Mouse (Mus musculus) heart, embryonic 14.5 days (tissue): ENCODE data around the gene Cdc37. TPM values are rescaled to one million over a fixed set of nuclear protein-coding genes. Genes with fewer than 3 reads are reported as not detected.

Experiments
- ATAC-seq: fragments of 200-750 bp; cut with Nextera tagmentation; 2 replicates; pipeline ENCODE4 v1.8.0; 2017; ENCODE audit warnings: low read depth, moderate TSS enrichment; ENCODE audit not compliant: insufficient number of reproducible peaks, insufficient read depth, low FRiP score
- H3K27ac ChIP-seq, 2 experiments: fragments of 200-500 bp in 1 of 2; fragments of 300-500 bp in 1 of 2; sonication (generic) in 1 of 2; replicated peaks in 1 of 2; 2 replicates each; pipeline ENCODE4 v1.5.1; 2012 to 2014; ENCODE audit warnings: low read depth in 2 of 2, low read length in 2 of 2, control low read depth in 1 of 2, mild to moderate bottlenecking in 1 of 2, mixed read lengths in 1 of 2; ENCODE audit not compliant: control insufficient read depth in 1 of 2, insufficient read depth in 1 of 2
- H3K27me3 ChIP-seq: fragments of 300-500 bp; sonication (generic); 2 replicates; pipeline ENCODE4 v1.6.1; 2014; ENCODE audit warnings: mild to moderate bottlenecking, low read length, control low read depth; ENCODE audit not compliant: control insufficient read depth, insufficient read depth
- H3K36me3 ChIP-seq: fragments of 300-500 bp; sonication (generic); 2 replicates; pipeline ENCODE4 v1.6.1; 2014; ENCODE audit warnings: mild to moderate bottlenecking, control low read depth, low read length, mixed read lengths; ENCODE audit not compliant: control insufficient read depth, insufficient read depth
- H3K4me1 ChIP-seq, 2 experiments: fragments of 200-500 bp in 1 of 2; fragments of 300-500 bp in 1 of 2; sonication (generic) in 1 of 2; 2 replicates each; pipeline ENCODE4 v1.6.1; 2012 to 2014; ENCODE audit warnings: low read length in 2 of 2, control low read depth in 1 of 2, mixed read lengths in 1 of 2; ENCODE audit not compliant: control insufficient read depth in 2 of 2, insufficient read depth in 2 of 2
- H3K4me2 ChIP-seq: fragments of 300-500 bp; sonication (generic); 2 replicates; pipeline ENCODE4 v1.6.1; 2014; ENCODE audit warnings: mild to moderate bottlenecking, low read length
- H3K4me3 ChIP-seq, 2 experiments: fragments of 200-500 bp in 1 of 2; fragments of 300-500 bp in 1 of 2; sonication (generic) in 1 of 2; 2 replicates each; pipeline ENCODE4 v1.5.1; 2012 to 2014; ENCODE audit warnings: low read length in 2 of 2, mild to moderate bottlenecking in 2 of 2, control low read depth in 1 of 2, low read depth in 1 of 2, moderate library complexity in 1 of 2; ENCODE audit not compliant: control insufficient read depth in 1 of 2, insufficient read depth in 1 of 2
- H3K9ac ChIP-seq: fragments of 300-500 bp; sonication (generic); 2 replicates; pipeline ENCODE4 v1.6.1; 2014; ENCODE audit warnings: mild to moderate bottlenecking, low read length
- H3K9me3 ChIP-seq: fragments of 300-500 bp; sonication (generic); 2 replicates; pipeline ENCODE4 v1.6.1; 2016; ENCODE audit warnings: low read length, control low read depth; ENCODE audit not compliant: control insufficient read depth
- WGBS: fragments of 180-500 bp; shearing (Covaris S2); extraction: QIAGEN DNeasy Blood & Tissue Kit; methylation state at CpG from one replicate; pipeline ENCODE4 v1.1.7; 2014; 5-methylcytosine and 5-hydroxymethylcytosine counted together
- polyA plus RNA-seq: library from polyadenylated mRNA; unstranded; fragments of >200 nt; fragmentation: Nextera tagmentation; extraction: Ambion mirVana; gene quantifications from 2 replicates; pipeline ENCODE4 v1.2.1, GENCODE M21; 2014

Cdc37 gene
- polyA plus RNA-seq, 1 experiment from 2014 or later = 212 TPM

GRCm38 (mm10) chr9:21167140-21168097 lies 17.6 kb upstream of the Cdc37 start:
- Histone ChIP-seq H3K27ac (peak overlapping the region; percentile 92 to 94), H3K36me3 (no peaks in the 10 kb centered on the region), H3K4me1 (peaks cover 32 to 54% of the 10 kb centered on the region in 2 experiments), H3K9me3 (no peaks in the 10 kb centered on the region), H3K4me2 (peak overlapping the region; percentile 98), H3K9ac (peak overlapping the region; percentile 79), H3K4me3 (peak overlapping the region; percentile 42 to 61), H3K27me3 (peaks cover 40% of the 10 kb centered on the region)
- 40% methylated on average over 10 of the region's 10 CpGs for WGBS
- no peak for ATAC-seq

DNA sequence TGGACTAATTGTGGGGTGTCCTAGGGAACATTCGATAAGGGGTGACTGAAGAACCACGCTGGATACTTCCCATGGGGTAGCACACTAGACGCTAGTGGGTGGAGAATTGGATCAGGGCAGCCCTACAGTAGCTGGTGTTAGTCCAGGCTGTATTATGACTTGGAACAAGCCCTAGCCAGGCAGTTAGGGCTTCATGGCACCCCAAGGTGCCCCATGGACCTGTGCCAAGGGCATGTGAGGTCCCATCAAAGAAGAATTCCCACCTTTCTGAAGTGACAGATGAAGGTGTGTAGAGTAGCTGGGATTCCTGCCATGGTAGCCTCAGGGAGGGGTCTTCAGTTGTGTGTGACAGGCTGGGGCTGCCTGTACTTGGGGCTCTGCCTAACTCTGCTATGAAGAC lies 16.7 kb upstream of the Cdc37 start:
- 21% methylated on average over 3 of the region's 3 CpGs for WGBS
- no peak for ATAC-seq
- H3K27ac ChIP-seq = peak overlapping the region in 1 of 2 experiments; percentile 92; a peak in 1 of 4 replicates

GRCm38 (mm10) chr9:21165952-21166451 lies 16.2 kb upstream of the Cdc37 start:
- ATAC-seq = no peak
- Histone ChIP-seq H3K4me2 (peak overlapping the region; percentile 98), H3K9ac (peak overlapping the region; percentile 79), H3K9me3 (no peaks in the 10 kb centered on the region), H3K4me3 (peak overlapping the region; percentile 61 to 69), H3K4me1 (peaks cover 33 to 52% of the 10 kb centered on the region in 2 experiments), H3K27me3 (peaks cover 42% of the 10 kb centered on the region), H3K36me3 (no peaks in the 10 kb centered on the region), H3K27ac (no peak overlapping the region; a peak in 1 of 4 replicates)
- 2% methylated on average over 47 of the region's 47 CpGs for WGBS

More for the DNA sequence above, 16.7 kb upstream of the Cdc37 start:
- Histone ChIP-seq H3K27me3 (peaks cover 42% of the 10 kb centered on the region), H3K36me3 (no peaks in the 10 kb centered on the region), H3K4me1 (peaks cover 32 to 52% of the 10 kb centered on the region in 2 experiments), H3K9ac (peak overlapping the region; percentile 79; the same call in 1 of the 2 replicates), H3K9me3 (no peaks in the 10 kb centered on the region), H3K4me3 (peak overlapping the region; percentile 61 to 69), H3K4me2 (peak overlapping the region; percentile 98)

DNA sequence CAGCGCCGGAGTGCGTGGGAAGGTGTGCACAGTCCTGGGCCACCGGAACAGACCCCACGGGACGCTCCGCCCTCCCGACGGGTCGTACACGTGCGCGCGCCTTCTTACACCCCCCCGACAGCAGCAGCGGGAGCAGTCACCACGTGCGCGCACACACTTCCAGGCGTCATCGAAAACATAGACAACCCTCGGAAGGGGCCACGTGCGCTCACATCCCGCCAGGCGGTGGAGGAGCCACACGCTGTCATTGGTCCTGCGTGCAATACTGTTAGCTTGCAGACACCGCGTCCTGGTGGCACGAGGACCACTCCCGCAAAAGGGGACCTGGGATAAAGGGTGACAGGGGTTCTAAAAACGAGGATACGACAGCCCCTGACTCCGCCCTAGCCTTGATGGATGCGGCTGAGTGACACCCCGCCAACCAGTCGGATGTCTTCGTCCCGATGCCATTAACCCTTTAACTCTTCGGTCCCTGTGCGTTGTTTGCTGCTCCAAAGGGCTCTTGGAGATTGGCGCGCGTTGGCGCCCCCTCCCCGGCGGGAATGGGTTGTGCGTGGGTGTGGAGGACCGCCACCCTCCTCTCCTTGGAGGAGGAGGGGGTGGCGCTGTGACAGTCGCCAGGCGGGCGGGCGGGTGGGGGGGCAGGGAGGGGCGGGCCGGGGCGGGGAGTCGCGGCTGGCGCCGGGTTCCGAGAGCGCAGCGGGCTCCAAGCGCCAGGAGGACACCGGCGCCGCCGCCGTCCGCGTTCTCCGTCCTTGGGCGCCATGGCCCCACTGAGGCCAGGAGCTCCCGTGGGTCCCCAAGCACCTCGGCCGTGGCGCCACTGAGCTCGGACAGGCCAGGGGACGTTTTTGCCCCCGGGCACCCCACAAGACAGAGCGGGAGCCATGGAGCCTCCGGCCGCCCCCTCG lies 15.5 kb upstream of the Cdc37 start, which contains the start of gene Pde4a:
Gene Pde4a (plus strand): TSS at position 674 of the 911 bp plus-strand sequence.
- H3K36me3 ChIP-seq = no peaks in the 10 kb centered on the region
- H3K27me3 ChIP-seq = peaks cover 42% of the 10 kb centered on the region
- H3K4me1 ChIP-seq = peaks cover 33 to 52% of the 10 kb centered on the region in 2 experiments
- WGBS = under 1% methylated on average over 83 of the region's 86 CpGs
- no peak for ATAC-seq
- H3K9me3 ChIP-seq = no peaks in the 10 kb centered on the region
- H3K9ac ChIP-seq = peak within 1 kb of the TSS; percentile 79
- H3K4me2 ChIP-seq = peak within 1 kb of the TSS; percentile 98
- peak within 1 kb of the TSS; percentile 61 to 69 for H3K4me3 ChIP-seq
- no peak within 1 kb of the TSS; a peak in 1 of 4 replicates for H3K27ac ChIP-seq

GRCm38 (mm10) chr9:21164072-21164471 lies 14.3 kb upstream of the Cdc37 start:
- H3K27me3 ChIP-seq = peaks cover 42% of the 10 kb centered on the region
- 1% methylated on average over 25 of the region's 26 CpGs for WGBS
- no peaks in the 10 kb centered on the region for H3K36me3 ChIP-seq
- H3K4me2 ChIP-seq = peak overlapping the region; percentile 98
- peak overlapping the region; percentile 48; the same call in 1 of the 2 replicates for H3K9ac ChIP-seq
- no peak overlapping the region for H3K27ac ChIP-seq
- H3K4me1 ChIP-seq = peaks cover 33 to 48% of the 10 kb centered on the region in 2 experiments
- no peaks in the 10 kb centered on the region for H3K9me3 ChIP-seq
- peak overlapping the region; percentile 6 to 61; a peak in 3 of 4 replicates for H3K4me3 ChIP-seq
- ATAC-seq = no peak

- H3K27ac ChIP-seq = no peak overlapping the region
- no peaks in the 10 kb centered on the region for H3K9me3 ChIP-seq
- H3K36me3 ChIP-seq = no peaks in the 10 kb centered on the region
- peak overlapping the region; percentile 98 for H3K4me2 ChIP-seq
- no peak overlapping the region for H3K9ac ChIP-seq
- WGBS = 41% methylated on average over 11 of the region's 11 CpGs
- H3K4me1 ChIP-seq = peaks cover 27 to 41% of the 10 kb centered on the region in 2 experiments
- no peak for ATAC-seq
- peak overlapping the region in 1 of 2 experiments; percentile 61; a peak in 1 of 4 replicates for H3K4me3 ChIP-seq
- peaks cover 42% of the 10 kb centered on the region for H3K27me3 ChIP-seq
Measured at GRCm38 (mm10) chr9:21163086-21164050, 13.6 kb upstream of the Cdc37 start.
